Mouse (Mus musculus) ES-CJ7 (cell line): ENCODE measurements at regions not wholly inside any gene's neighbourhood (a gene's known extent, or its start where the extent isn't known, plus 50 kb on each side); places are given as distances from the start of the nearest gene placed in this dataset.
A peak's percentile ranks its signal among the peaks of the same experiment; 100 is the strongest.

Experiments used
- DNase-seq: peaks from one replicate; pipeline ENCODE4 v3.0.0; 2011; ENCODE audit warnings: low read depth, low spot score

GRCm38 (mm10) chr12:105092730-105093440 is 52.9 kb upstream of the Tcl1b2 start:
- DNase-seq, result no peak

GRCm38 (mm10) chr12:105093509-105093908 is 52.3 kb upstream of the Tcl1b2 start:
- DNase-seq, result peak; percentile 59
